Mouse (Mus musculus) hindbrain, embryonic 13.5 days (tissue): Measurements from ENCODE around the gene Olfr1371. TPM values are rescaled to one million over a fixed set of nuclear protein-coding genes. Genes with fewer than 3 reads are reported as not detected.
A peak's percentile ranks its signal among the peaks of the same experiment; 100 is the strongest.

Experiments
- ATAC-seq: fragments of 200-750 bp; cut with Nextera tagmentation; 2 replicates; pipeline ENCODE4 v1.8.0; 2017; ENCODE audit warnings: moderate TSS enrichment; ENCODE audit not compliant: low FRiP score
- H3K27ac ChIP-seq: fragments of 300-500 bp; sonication (generic); 2 replicates; pipeline ENCODE4 v1.5.1; 2015; ENCODE audit warnings: inconsistent platforms, mild to moderate bottlenecking, moderate library complexity
- H3K27me3 ChIP-seq: fragments of 300-500 bp; sonication (generic); 2 replicates; pipeline ENCODE4 v1.6.1; 2015; ENCODE audit warnings: mild to moderate bottlenecking, inconsistent platforms
- H3K36me3 ChIP-seq: fragments of 300-500 bp; sonication (generic); 2 replicates; pipeline ENCODE4 v1.6.1; 2015; ENCODE audit warnings: mild to moderate bottlenecking, inconsistent platforms
- H3K4me1 ChIP-seq: fragments of 300-500 bp; sonication (generic); replicated peaks from 2 replicates; pipeline ENCODE4 v1.6.1; 2015; ENCODE audit warnings: inconsistent platforms
- H3K4me2 ChIP-seq: fragments of 300-500 bp; sonication (generic); 2 replicates; pipeline ENCODE4 v1.6.1; 2015; ENCODE audit warnings: inconsistent platforms, mild to moderate bottlenecking, moderate library complexity
- H3K4me3 ChIP-seq: fragments of 300-500 bp; sonication (generic); 2 replicates; pipeline ENCODE4 v1.5.1; 2015; ENCODE audit warnings: mild to moderate bottlenecking, inconsistent platforms
- H3K9ac ChIP-seq: fragments of 300-500 bp; sonication (generic); 2 replicates; pipeline ENCODE4 v1.6.1; 2015; ENCODE audit warnings: mild to moderate bottlenecking, inconsistent platforms
- H3K9me3 ChIP-seq: fragments of 300-500 bp; sonication (generic); 2 replicates; pipeline ENCODE4 v1.6.1; 2016; ENCODE audit warnings: inconsistent platforms
- WGBS: fragments of 180-500 bp; shearing (Covaris S2); methylation state at CpG from one replicate; pipeline ENCODE4 v1.1.7; 2015; 5-methylcytosine and 5-hydroxymethylcytosine counted together
- polyA plus RNA-seq: library from polyadenylated mRNA; unstranded; fragments of >200 nt; fragmentation: Nextera tagmentation; extraction: Ambion mirVana; gene quantifications from 2 replicates; pipeline ENCODE4 v1.2.1, GENCODE M21; 2015

Olfr1371 gene
- polyA plus RNA-seq, 1 experiment from 2014 or later, result not detected

- peak overlapping the region; percentile 43; the same call in 1 of the 2 replicates for H3K9ac ChIP-seq
- peak overlapping the region; percentile 98; the same call in 1 of the 2 replicates for H3K4me3 ChIP-seq
- no peak overlapping the region for H3K27ac ChIP-seq
- H3K4me2 ChIP-seq, result peak overlapping the region; percentile 72
- no peak for ATAC-seq
- H3K36me3 ChIP-seq, result peaks cover 18% of the 10 kb centered on the region
- 100% methylated on average over 1 of the region's 1 CpGs for WGBS
- H3K27me3 ChIP-seq, result no peaks in the 10 kb centered on the region
- H3K9me3 ChIP-seq, result no peaks in the 10 kb centered on the region
- peaks cover 26% of the 10 kb centered on the region for H3K4me1 ChIP-seq
Observed at GRCm38 (mm10) chr11:52233906-52234305, 20.1 kb upstream of the Olfr1371 start.

GRCm38 (mm10) chr11:52233043-52233653 is 19.4 kb upstream of the Olfr1371 start:
- Histone ChIP-seq H3K36me3 (peaks cover 12% of the 10 kb centered on the region), H3K27me3 (no peaks in the 10 kb centered on the region), H3K27ac (no peak overlapping the region), H3K9ac (peak overlapping the region; percentile 99), H3K9me3 (no peaks in the 10 kb centered on the region), H3K4me1 (peaks cover 26% of the 10 kb centered on the region), H3K4me3 (peak overlapping the region; percentile 98), H3K4me2 (peak overlapping the region; percentile 72)
- no peak for ATAC-seq
- 43% methylated on average over 3 of the region's 3 CpGs for WGBS

GRCm38 (mm10) chr11:52231606-52232541 is 18.1 kb upstream of the Olfr1371 start, which contains the start of gene Skp1a:
Gene Skp1a, plus strand, starts transcription at chr11:52231995.
- under 1% methylated on average over 87 of the region's 87 CpGs for WGBS
- Histone ChIP-seq H3K27ac (peak within 1 kb of the TSS; percentile 99), H3K9ac (peak within 1 kb of the TSS; percentile 99), H3K4me3 (peak within 1 kb of the TSS; percentile 98), H3K4me1 (peaks cover 26% of the 10 kb centered on the region), H3K4me2 (peak within 1 kb of the TSS; percentile 72), H3K27me3 (no peaks in the 10 kb centered on the region), H3K36me3 (no peaks in the 10 kb centered on the region; the same call in 1 of the 2 replicates), H3K9me3 (no peaks in the 10 kb centered on the region)
- peak; percentile 87 for ATAC-seq

- Histone ChIP-seq H3K27ac (peak overlapping the region; percentile 99), H3K4me3 (peak overlapping the region; percentile 98), H3K9ac (peak overlapping the region; percentile 99), H3K27me3 (no peaks in the 10 kb centered on the region), H3K4me1 (peaks cover 26% of the 10 kb centered on the region), H3K36me3 (no peaks in the 10 kb centered on the region; the same call in 1 of the 2 replicates), H3K9me3 (no peaks in the 10 kb centered on the region), H3K4me2 (peak overlapping the region; percentile 64)
- no peak for ATAC-seq
- WGBS, result 70% methylated on average over 5 of the region's 5 CpGs
Observed at GRCm38 (mm10) chr11:52230694-52231093, 16.9 kb upstream of the Olfr1371 start.

- no peak for ATAC-seq
- 83% methylated on average over 7 of the region's 7 CpGs for WGBS
Observed at GRCm38 (mm10) chr11:52228722-52229448, 15.1 kb upstream of the Olfr1371 start.

GRCm38 (mm10) chr11:52227466-52228226 is 13.9 kb upstream of the Olfr1371 start:
- Histone ChIP-seq H3K27ac (no peak overlapping the region), H3K9ac (no peak overlapping the region), H3K4me2 (no peak overlapping the region), H3K9me3 (no peaks in the 10 kb centered on the region), H3K36me3 (no peaks in the 10 kb centered on the region), H3K4me3 (no peak overlapping the region), H3K27me3 (0 out of 2 replicates have a peak, but pooled peaks cover 14% of the 10 kb centered on the region), H3K4me1 (peaks cover 7% of the 10 kb centered on the region)
- ATAC-seq, result no peak
- WGBS, result 80% methylated on average over 13 of the region's 13 CpGs

More at GRCm38 (mm10) chr11:52228722-52229448, 15.1 kb upstream of the Olfr1371 start:
- H3K36me3 ChIP-seq, result no peaks in the 10 kb centered on the region
- no peak overlapping the region; the same call in 1 of the 2 replicates for H3K9ac ChIP-seq
- H3K4me2 ChIP-seq, result no peak overlapping the region
- 0 out of 2 replicates have a peak, but pooled peaks cover 11% of the 10 kb centered on the region for H3K27me3 ChIP-seq
- H3K4me1 ChIP-seq, result peaks cover 16% of the 10 kb centered on the region
- no peak overlapping the region for H3K4me3 ChIP-seq
- no peak overlapping the region for H3K27ac ChIP-seq
- no peaks in the 10 kb centered on the region for H3K9me3 ChIP-seq

GRCm38 (mm10) chr11:52227053-52227452 is 13.3 kb upstream of the Olfr1371 start:
- Histone ChIP-seq H3K4me3 (no peak overlapping the region), H3K4me1 (peaks cover 7% of the 10 kb centered on the region), H3K27me3 (0 out of 2 replicates have a peak, but pooled peaks cover 14% of the 10 kb centered on the region), H3K27ac (no peak overlapping the region), H3K9me3 (no peaks in the 10 kb centered on the region), H3K36me3 (no peaks in the 10 kb centered on the region), H3K4me2 (no peak overlapping the region), H3K9ac (no peak overlapping the region)
- WGBS, result 82% methylated on average over 3 of the region's 3 CpGs
- no peak for ATAC-seq

- H3K27me3 ChIP-seq, result 0 out of 2 replicates have a peak, but pooled peaks cover 14% of the 10 kb centered on the region
- H3K4me2 ChIP-seq, result no peak overlapping the region
- 67% methylated on average over 3 of the region's 3 CpGs for WGBS
- ATAC-seq, result no peak
- peaks cover 6% of the 10 kb centered on the region for H3K4me1 ChIP-seq
- no peak overlapping the region for H3K9ac ChIP-seq
- no peak overlapping the region for H3K4me3 ChIP-seq
- no peak overlapping the region for H3K27ac ChIP-seq
- no peaks in the 10 kb centered on the region for H3K36me3 ChIP-seq
- H3K9me3 ChIP-seq, result no peaks in the 10 kb centered on the region
Observed at GRCm38 (mm10) chr11:52225986-52226599, 12.3 kb upstream of the Olfr1371 start.

GRCm38 (mm10) chr11:52223968-52224682 is 10.3 kb upstream of the Olfr1371 start:
- Histone ChIP-seq H3K4me1 (no peaks in the 10 kb centered on the region), H3K36me3 (no peaks in the 10 kb centered on the region), H3K9me3 (no peaks in the 10 kb centered on the region), H3K4me3 (no peak overlapping the region), H3K4me2 (no peak overlapping the region), H3K27me3 (0 out of 2 replicates have a peak, but pooled peaks cover 14% of the 10 kb centered on the region), H3K27ac (no peak overlapping the region), H3K9ac (no peak overlapping the region)
- 15% methylated on average over 19 of the region's 19 CpGs for whole genome bisulfite sequencing
- ATAC-seq, result no peak

GRCm38 (mm10) chr11:52222891-52223290 is 9.1 kb upstream of the Olfr1371 start:
- no peaks in the 10 kb centered on the region for H3K9me3 ChIP-seq
- no peak overlapping the region for H3K4me3 ChIP-seq
- no peak overlapping the region for H3K9ac ChIP-seq
- H3K4me1 ChIP-seq, result no peaks in the 10 kb centered on the region
- ATAC-seq, result no peak
- no peak overlapping the region for H3K4me2 ChIP-seq
- WGBS, result 71% methylated on average over 6 of the region's 6 CpGs
- 0 out of 2 replicates have a peak, but pooled peaks cover 14% of the 10 kb centered on the region for H3K27me3 ChIP-seq
- H3K36me3 ChIP-seq, result no peaks in the 10 kb centered on the region
- H3K27ac ChIP-seq, result no peak overlapping the region
